Mouse (Mus musculus) intestine, embryonic 14.5 days (tissue): ENCODE data around the gene Zfp709. TPM values are rescaled to one million over a fixed set of nuclear protein-coding genes. Genes with fewer than 3 reads are reported as not detected.

Source experiments
- ATAC-seq: fragments of 200-750 bp; cut with Nextera tagmentation; replicated peaks from 2 replicates; pipeline ENCODE4 v1.8.0; 2017; ENCODE audit warnings: low read depth, moderate number of reproducible peaks, moderate TSS enrichment, moderate library complexity; ENCODE audit not compliant: low FRiP score, low TSS enrichment
- DNase-seq: peaks from one replicate; pipeline ENCODE4 v3.0.0-alpha.2; 2018; ENCODE audit warnings: low spot score
- H3K27ac ChIP-seq: fragments of 300-500 bp; sonication (generic); 2 replicates; pipeline ENCODE4 v1.5.1; 2014; ENCODE audit warnings: low read depth, mild to moderate bottlenecking, control low read depth
- H3K27me3 ChIP-seq: fragments of 300-500 bp; sonication (generic); replicated peaks from 2 replicates; pipeline ENCODE4 v1.6.1; 2014; ENCODE audit warnings: low read length, control low read depth; ENCODE audit not compliant: control insufficient read depth, insufficient read depth
- H3K36me3 ChIP-seq: fragments of 300-500 bp; sonication (generic); 2 replicates; pipeline ENCODE4 v1.6.1; 2014; ENCODE audit warnings: low read length, control low read depth; ENCODE audit not compliant: control insufficient read depth, insufficient read depth
- H3K4me1 ChIP-seq: fragments of 300-500 bp; sonication (generic); replicated peaks from 2 replicates; pipeline ENCODE4 v1.6.1; 2014; ENCODE audit warnings: low read length, control low read depth, mixed read lengths; ENCODE audit not compliant: control insufficient read depth, insufficient read depth
- H3K4me2 ChIP-seq: fragments of 300-500 bp; sonication (generic); 2 replicates; pipeline ENCODE4 v1.6.1; 2014; ENCODE audit warnings: low read length
- H3K4me3 ChIP-seq: fragments of 300-500 bp; sonication (generic); 2 replicates; pipeline ENCODE4 v1.5.1; 2014; ENCODE audit warnings: low read depth, low read length, control low read depth, mixed read lengths
- H3K9ac ChIP-seq: fragments of 300-500 bp; sonication (generic); 2 replicates; pipeline ENCODE4 v1.6.1; 2014; ENCODE audit warnings: mild to moderate bottlenecking, low read length
- H3K9me3 ChIP-seq: fragments of 300-500 bp; sonication (generic); 2 replicates; pipeline ENCODE4 v1.6.1; 2016; ENCODE audit warnings: low read length, control low read depth; ENCODE audit not compliant: control insufficient read depth
- WGBS: fragments of 180-500 bp; shearing (Covaris S2); extraction: QIAGEN DNeasy Blood & Tissue Kit; methylation state at CpG from one replicate; pipeline ENCODE4 v1.1.7; 2014; 5-methylcytosine and 5-hydroxymethylcytosine counted together
- polyA plus RNA-seq: library from polyadenylated mRNA; unstranded; fragments of >200 nt; fragmentation: Nextera tagmentation; extraction: Ambion mirVana; gene quantifications from 2 replicates; pipeline ENCODE4 v1.2.1, GENCODE M21; 2014

Zfp709 gene
- polyA plus RNA-seq, 1 experiment from 2014 or later, result 5.8 TPM

DNA sequence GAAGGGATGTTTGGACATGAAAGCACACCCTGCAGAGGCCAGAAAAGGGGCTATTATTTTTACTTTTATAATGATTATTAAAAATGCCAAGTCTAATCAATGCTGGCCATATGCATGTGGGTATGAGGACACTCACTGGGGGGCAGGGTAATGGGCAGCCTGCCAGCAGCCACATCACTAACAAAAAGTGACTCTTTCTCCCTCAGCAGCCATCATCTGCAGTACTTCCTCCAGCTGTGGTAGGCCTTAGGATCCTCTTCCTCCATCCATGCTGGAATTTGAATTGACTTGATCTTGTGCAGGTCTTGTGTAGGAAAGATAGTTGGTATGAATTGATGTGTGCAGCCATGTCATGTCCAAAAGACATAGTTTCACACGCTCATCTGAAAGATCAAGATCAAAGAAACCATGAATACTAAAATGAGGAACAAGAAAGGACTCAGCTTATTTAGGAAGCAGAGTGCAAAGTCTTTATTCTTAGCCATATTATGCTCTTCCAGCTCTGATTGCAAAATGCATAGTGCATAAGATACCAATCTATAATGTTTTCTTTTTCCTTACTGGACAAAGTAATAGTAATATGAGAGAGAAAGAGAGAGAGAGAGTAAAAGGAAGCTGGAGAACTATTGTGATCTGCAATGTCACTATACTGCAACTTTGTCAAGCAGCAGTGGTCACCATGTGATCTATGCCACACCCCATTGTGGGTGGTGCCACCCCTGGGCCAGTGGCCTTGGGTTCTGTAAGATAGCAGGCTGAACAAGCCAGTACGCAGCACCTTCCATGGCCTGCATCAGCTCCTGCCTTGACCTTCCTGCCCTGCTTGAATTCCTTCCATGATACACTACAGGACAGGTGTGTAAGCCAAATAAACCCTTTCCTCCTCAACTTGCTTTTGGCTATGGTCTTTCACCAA is 58.7 kb downstream of the Zfp709 start:
- DNase-seq (no peak), ATAC-seq (no peak)
- Histone ChIP-seq H3K9ac (no peak overlapping the region), H3K27me3 (no peaks in the 10 kb centered on the region), H3K4me3 (no peak overlapping the region), H3K4me2 (no peak overlapping the region), H3K27ac (no peak overlapping the region), H3K36me3 (no peaks in the 10 kb centered on the region), H3K4me1 (no peaks in the 10 kb centered on the region), H3K9me3 (no peaks in the 10 kb centered on the region)
- WGBS, result 84% methylated on average over 2 of the region's 2 CpGs

DNA sequence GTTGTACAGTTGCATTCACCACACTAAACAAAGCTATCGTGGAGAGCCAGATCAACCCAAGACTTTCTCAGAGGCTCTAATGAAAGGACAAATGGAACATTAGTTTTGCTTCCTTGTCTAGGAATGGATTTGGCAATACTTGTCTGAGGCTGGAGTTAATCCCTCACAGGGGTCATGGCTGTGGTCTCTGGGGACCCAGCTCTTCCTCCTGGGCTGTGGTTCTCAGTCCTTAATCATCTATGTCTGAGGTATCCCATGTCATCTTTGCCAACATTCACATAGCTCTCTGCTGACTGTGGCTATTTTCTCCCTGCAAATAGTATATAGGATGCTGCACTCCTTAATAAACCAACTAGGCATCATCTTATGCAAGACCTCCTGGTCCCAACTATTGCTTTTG is 60.0 kb downstream of the Zfp709 start:
- Histone ChIP-seq H3K9me3 (no peaks in the 10 kb centered on the region), H3K4me2 (no peak overlapping the region), H3K9ac (no peak overlapping the region), H3K36me3 (no peaks in the 10 kb centered on the region), H3K27me3 (no peaks in the 10 kb centered on the region), H3K27ac (no peak overlapping the region), H3K4me1 (no peaks in the 10 kb centered on the region), H3K4me3 (no peak overlapping the region)
- DNase-seq (no peak), ATAC-seq (no peak)
- 79% methylated on average over 1 of the region's 1 CpGs for whole genome bisulfite sequencing

Other genes with a start within 250 kb of the Zfp709 start
- gene Unc13a, start 210.3 kb upstream of the Zfp709 start, polyA plus RNA-seq, result 1.6 and 2.4 TPM in 2 replicates
- gene Jak3, start 205.7 kb upstream of the Zfp709 start, polyA plus RNA-seq, result 4.1 and 4.5 TPM in 2 replicates
- 0.98 and 1.4 TPM in 2 replicates for gene Insl3, start 192.8 kb upstream of the Zfp709 start, polyA plus RNA-seq
- gene B3gnt3, start 180.2 kb upstream of the Zfp709 start, polyA plus RNA-seq, result 6.9 and 8.4 TPM in 2 replicates
- 5.8 and 6.9 TPM in 2 replicates for gene Fcho1, start 156.3 kb upstream of the Zfp709 start, polyA plus RNA-seq
- 4.1 and 6.4 TPM in 2 replicates for gene Zfp882, start 26.6 kb downstream of the Zfp709 start, polyA plus RNA-seq
- gene Zfp617, start 26.6 kb downstream of the Zfp709 start, polyA plus RNA-seq, result 23.1 and 25.2 TPM in 2 replicates
- gene Zfp961, start 69.0 kb downstream of the Zfp709 start, polyA plus RNA-seq, result 24.5 and 28.3 TPM in 2 replicates
- 1.0 and 1.1 TPM in 2 replicates for gene Cyp4f18, start 127.6 kb downstream of the Zfp709 start, polyA plus RNA-seq
- not detected in 2 replicates for gene Olfr372, start 159.2 kb downstream of the Zfp709 start, polyA plus RNA-seq
- 0.11 TPM in 1 of 2 replicates, not detected in the other for gene Olfr373, start 201.2 kb downstream of the Zfp709 start, polyA plus RNA-seq
- gene Olfr374, start 225.0 kb downstream of the Zfp709 start, polyA plus RNA-seq, result 0.08 and 0.28 TPM in 2 replicates